ENCODE assay signal across 29 mouse cellular contexts in genomic region chr5:28172261-28172920, GRCm38 (mm10). TPM values are rescaled to one million over a fixed set of nuclear protein-coding genes. Genes with fewer than 3 reads are reported as not detected.
DNase-seq lines count a peak whose midpoint lies in the region; ATAC-seq and TF ChIP-seq lines count a peak whose summit lies in the region.
"Had no signal": no experiment of that assay in that cellular context is flagged by ENCODE, and none has a peak within 500 bp of the region (broad histone marks: within the 10 kb centered on the region; RNA-seq: fewer than 3 reads in every experiment).

No protein-coding gene starts in this region.

- no peak overlapping the region for H3K9ac ChIP-seq in limb, embryonic 11.5 days (ENCODE audit: low read length)
- no peak overlapping the region for H3K9ac ChIP-seq in midbrain, embryonic 15.5 days
- H3K9ac ChIP-seq: embryonic facial prominence, embryonic 12.5 days; limb, embryonic 12.5 days; liver, embryonic 12.5 days; stomach, embryonic 15.5 days had no signal

- no peaks in the 10 kb centered on the region for H3K9me3 ChIP-seq in limb, embryonic 11.5 days (ENCODE audit: control insufficient read depth, low read length)
- H3K9me3 ChIP-seq in midbrain, embryonic 15.5 days: no peaks in the 10 kb centered on the region
- H3K9me3 ChIP-seq: embryonic facial prominence, embryonic 12.5 days; limb, embryonic 12.5 days; liver, embryonic 12.5 days; stomach, embryonic 15.5 days had no signal

- intact Hi-C loops in left cerebral cortex, postnatal 4 days (cut with DNase I): no loop called here

- H3K4me2 ChIP-seq in limb, embryonic 11.5 days (ENCODE audit: low read depth, severe bottlenecking): no peak overlapping the region
- peak overlapping the region; percentile 27; the same call in 1 of the 2 replicates for H3K4me2 ChIP-seq in midbrain, embryonic 15.5 days
- H3K4me2 ChIP-seq: embryonic facial prominence, embryonic 12.5 days; limb, embryonic 12.5 days; liver, embryonic 12.5 days; stomach, embryonic 15.5 days had no signal

- H3K27ac ChIP-seq in cerebellum, adult 2 months (ENCODE audit: insufficient read depth, low read length): peak overlapping the region; percentile 49; the same call in 1 of the 2 replicates
- H3K27ac ChIP-seq in limb, embryonic 11.5 days (replicated peaks; ENCODE audit: low read depth, low read length): no peak overlapping the region
- 0 out of 2 replicates have a peak overlapping the region, but pooled peaks have one; percentile 68 for H3K27ac ChIP-seq in midbrain, embryonic 15.5 days
- H3K27ac ChIP-seq: embryonic facial prominence, embryonic 12.5 days; kidney, postnatal 0 days; limb, embryonic 12.5 days; liver, embryonic 12.5 days; stomach, embryonic 15.5 days had no signal

- no peak for TF ChIP-seq CTCF in cerebellum, adult 2 months (IDR thresholded peaks at IDR 0.05; ENCODE audit: borderline replicate concordance, insufficient read depth, low read depth, low read length)
- TF ChIP-seq CTCF in brain, embryonic 14.5 days (IDR thresholded peaks at IDR 0.05; ENCODE audit: borderline replicate concordance, extremely low read depth, insufficient read depth, insufficient read length): no peak

- H3K4me1 ChIP-seq in cerebellum, adult 2 months (ENCODE audit: control insufficient read depth, insufficient read depth, low read length): peaks cover 28% of the 10 kb centered on the region
- H3K4me1 ChIP-seq in limb, embryonic 11.5 days (ENCODE audit: control insufficient read depth, insufficient read depth, low read length): no peaks in the 10 kb centered on the region
- peaks cover 12% of the 10 kb centered on the region for H3K4me1 ChIP-seq in midbrain, embryonic 15.5 days
- H3K4me1 ChIP-seq: embryonic facial prominence, embryonic 12.5 days; limb, embryonic 12.5 days had no signal

- no peak for TF ChIP-seq POLR2A in cerebellum, adult 2 months (IDR thresholded peaks at IDR 0.05; ENCODE audit: borderline replicate concordance, insufficient read depth, low read length)
- no peak for TF ChIP-seq POLR2A in brain, embryonic 14.5 days (IDR thresholded peaks at IDR 0.05; ENCODE audit: borderline replicate concordance, extremely low read depth, insufficient read depth, insufficient read length, poor library complexity, severe bottlenecking)

- 24% methylated on average over 8 of the region's 8 CpGs for WGBS in cerebellum, adult 2 months
- WGBS in limb, embryonic 11.5 days: 2% methylated on average over 8 of the region's 8 CpGs
- 24% methylated on average over 8 of the region's 8 CpGs for WGBS in midbrain, embryonic 15.5 days

- ATAC-seq in limb, embryonic 11.5 days (ENCODE audit: insufficient number of reproducible peaks, low FRiP score, low TSS enrichment, low read depth): no peak
- no peak for ATAC-seq in midbrain, embryonic 15.5 days (replicated peaks)
- ATAC-seq: activated CD4-positive, CD25-positive, alpha-beta regulatory T cell, adult 4 months; inflammation-experienced regulatory T-cells, adult 6 months; liver, embryonic 12.5 days had no signal

- no peaks in the 10 kb centered on the region for H3K27me3 ChIP-seq in cerebellum, adult 2 months (ENCODE audit: control insufficient read depth, insufficient read depth, low read length)
- peaks cover 85% of the 10 kb centered on the region for H3K27me3 ChIP-seq in limb, embryonic 11.5 days (ENCODE audit: control insufficient read depth, insufficient read depth, low read length)
- peaks cover 35% of the 10 kb centered on the region for H3K27me3 ChIP-seq in midbrain, embryonic 15.5 days (replicated peaks)

- no peak overlapping the region for H3K4me3 ChIP-seq in cerebellum, adult 2 months (replicated peaks; ENCODE audit: insufficient read depth, low read depth, low read length)
- H3K4me3 ChIP-seq in limb, embryonic 11.5 days (ENCODE audit: low read depth, low read length): no peak overlapping the region
- 0 out of 2 replicates have a peak overlapping the region, but pooled peaks have one; percentile 7 for H3K4me3 ChIP-seq in midbrain, embryonic 15.5 days
- H3K4me3 ChIP-seq: embryonic facial prominence, embryonic 12.5 days; limb, embryonic 12.5 days; liver, embryonic 12.5 days; stomach, embryonic 15.5 days had no signal

- DNase-seq in cerebellum, adult 2 months: peak in 1 of 2 experiments; percentile 42
- no peak for DNase-seq in cerebellum, postnatal 14 days
- peak; percentile 33 for DNase-seq in brain, embryonic 14.5 days (ENCODE audit: low read depth)
- DNase-seq in limb, embryonic 11.5 days (ENCODE audit: low spot score): peak; percentile 41
- DNase-seq in layer of hippocampus, postnatal 36 days: no peak
- DNase-seq in left cerebral cortex, postnatal 4 days: no peak
- DNase-seq: adrenal gland, postnatal 10 days; cerebellum, adult 8-10 months; gastrocnemius, postnatal 36 days; kidney, adult 18-20 months; lung, adult 18-20 months; lung, postnatal 10 days; retina, postnatal 1 day; thymus, postnatal 25 days had no signal

- H3K36me3 ChIP-seq in limb, embryonic 11.5 days (ENCODE audit: control insufficient read depth, insufficient read depth, low read length): no peaks in the 10 kb centered on the region
- no peaks in the 10 kb centered on the region for H3K36me3 ChIP-seq in midbrain, embryonic 15.5 days (replicated peaks)
- H3K36me3 ChIP-seq: embryonic facial prominence, embryonic 12.5 days; limb, embryonic 12.5 days; liver, embryonic 12.5 days; stomach, embryonic 15.5 days had no signal

RNA-seq across cellular contexts. Expression of gene En2, which starts 6.9 kb away (rescaled TPM):
- 72.9 and 92.2 TPM in 2 replicates for polyA plus RNA-seq in cerebellum, adult 2 months (2012; rRNA removed)
- polyA plus RNA-seq in brain, embryonic 14.5 days (2012; rRNA removed): 16.2 and 30.9 TPM in 2 replicates
- polyA plus RNA-seq in limb, embryonic 11.5 days (2014; fragmentation: Nextera tagmentation; extraction: Ambion mirVana): not detected in 2 replicates
- 0.93 and 1.5 TPM in 2 replicates for polyA plus RNA-seq in midbrain, embryonic 15.5 days (2015; fragmentation: Nextera tagmentation; extraction: Ambion mirVana)
- total RNA-seq in layer of hippocampus, postnatal 36 days (2021): under 1 TPM; 0.25 to 0.28 TPM
- not detected for total RNA-seq in left cerebral cortex, postnatal 4 days (2021)
- total RNA-seq: adrenal gland, postnatal 10 days; heart, postnatal 25 days; megakaryocyte progenitor cell, adult 5-6 weeks; monocyte, adult 5-6 weeks had no signal
- polyA plus RNA-seq: activated CD4-positive, CD25-positive, alpha-beta regulatory T cell, adult 4 months; embryonic facial prominence, embryonic 12.5 days; forebrain, embryonic 11.5 days; heart, embryonic 14.5 days; inflammation-experienced regulatory T-cells, adult 6 months; kidney, postnatal 0 days; large intestine, adult 2 months; limb, embryonic 12.5 days; liver, embryonic 12.5 days; neural tube, embryonic 11.5 days; stomach, embryonic 15.5 days had no signal

Comparison
In these comparisons a context has a peak if more than half of its experiments do, and no peak if none do; other contexts are left out.
1. DNase-seq: peak in brain, embryonic 14.5 days (single experiment) and limb, embryonic 11.5 days (single experiment); none in cerebellum, postnatal 14 days (0 of 2), layer of hippocampus, postnatal 36 days (0 of 2) and left cerebral cortex, postnatal 4 days (single experiment).